Mouse (Mus musculus): ENCODE results near the gene Exog. TPM values are rescaled to one million over a fixed set of nuclear protein-coding genes. Genes with fewer than 3 reads are reported as not detected.

The Exog gene
- polyA plus RNA-seq, 1 experiment: not detected

DNA sequence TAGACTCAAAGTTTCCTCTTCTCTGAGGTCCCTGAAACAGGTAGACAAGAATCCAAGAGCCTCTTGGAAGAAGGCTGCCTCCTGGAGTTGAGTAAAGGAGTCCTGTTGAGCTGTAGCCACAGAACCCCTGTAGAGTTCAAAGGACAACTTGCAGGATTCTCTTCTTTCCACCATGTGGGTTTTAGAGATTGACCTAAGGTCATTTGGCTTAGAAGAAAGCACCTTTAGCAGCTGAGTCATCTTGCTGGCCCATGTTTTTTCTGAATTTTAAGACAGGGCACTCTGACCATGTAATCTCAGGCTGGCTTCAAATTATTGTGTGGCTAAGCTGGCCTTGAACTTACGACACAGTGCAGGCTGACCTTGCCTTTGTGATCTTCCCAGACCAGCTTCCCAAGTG is 28.3 kb downstream of the Exog start:
- H3K4me1 ChIP-seq (ENCODE audit: control insufficient read depth, insufficient read depth, low read length): peaks cover 3% of the 10 kb centered on the region; the same call in 1 of the 2 replicates
- 97% methylated on average over 1 of the region's 1 CpGs for WGBS
- no peak for TF ChIP-seq CTCF (IDR thresholded peaks at IDR 0.05; ENCODE audit: insufficient read depth, low read depth, low read length)
- no peak for TF ChIP-seq POLR2A (IDR thresholded peaks at IDR 0.05; ENCODE audit: insufficient read depth, low read depth, low read length)
- no peak overlapping the region for H3K4me3 ChIP-seq (ENCODE audit: insufficient read depth, low read depth, low read length)
- no peak overlapping the region for H3K27ac ChIP-seq (ENCODE audit: insufficient read depth, low read depth, low read length)

DNA sequence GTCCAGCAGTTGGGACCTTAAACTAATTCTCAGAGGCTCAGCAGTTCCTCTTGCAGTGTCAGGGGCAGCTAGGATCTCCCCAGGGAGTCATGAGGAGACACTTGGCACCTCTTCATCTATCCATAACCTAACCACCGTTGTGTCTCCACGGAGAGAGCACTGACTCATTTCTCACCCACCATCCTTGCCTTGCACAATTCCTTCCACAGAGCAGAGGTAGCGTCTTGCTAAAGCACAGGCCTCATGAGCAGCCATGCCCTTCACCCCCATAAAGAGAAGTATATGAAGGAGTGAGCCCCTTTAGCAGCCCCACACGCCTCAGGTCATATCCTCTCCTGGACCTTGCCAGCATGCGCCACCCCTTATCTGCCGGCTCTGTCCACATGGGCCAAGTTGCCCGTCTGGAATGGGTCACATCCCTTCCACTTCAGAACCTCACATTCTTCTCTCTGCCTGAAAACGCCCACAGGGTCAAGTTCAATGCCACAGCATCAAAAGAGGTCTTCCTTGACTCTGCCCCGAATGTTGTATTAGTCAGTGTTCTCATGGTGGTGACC is 28.9 kb downstream of the Exog start:
- 79% methylated on average over 9 of the region's 9 CpGs for WGBS
- Histone ChIP-seq H3K4me1 (ENCODE audit: control insufficient read depth, insufficient read depth, low read length) (peaks cover 3% of the 10 kb centered on the region; the same call in 1 of the 2 replicates), H3K27ac (ENCODE audit: insufficient read depth, low read depth, low read length) (no peak overlapping the region), H3K4me3 (ENCODE audit: insufficient read depth, low read depth, low read length) (no peak overlapping the region)
- TF ChIP-seq POLR2A (IDR thresholded peaks at IDR 0.05; ENCODE audit: insufficient read depth, low read depth, low read length): no peak
- no peak for TF ChIP-seq CTCF (IDR thresholded peaks at IDR 0.05; ENCODE audit: insufficient read depth, low read depth, low read length)

DNA sequence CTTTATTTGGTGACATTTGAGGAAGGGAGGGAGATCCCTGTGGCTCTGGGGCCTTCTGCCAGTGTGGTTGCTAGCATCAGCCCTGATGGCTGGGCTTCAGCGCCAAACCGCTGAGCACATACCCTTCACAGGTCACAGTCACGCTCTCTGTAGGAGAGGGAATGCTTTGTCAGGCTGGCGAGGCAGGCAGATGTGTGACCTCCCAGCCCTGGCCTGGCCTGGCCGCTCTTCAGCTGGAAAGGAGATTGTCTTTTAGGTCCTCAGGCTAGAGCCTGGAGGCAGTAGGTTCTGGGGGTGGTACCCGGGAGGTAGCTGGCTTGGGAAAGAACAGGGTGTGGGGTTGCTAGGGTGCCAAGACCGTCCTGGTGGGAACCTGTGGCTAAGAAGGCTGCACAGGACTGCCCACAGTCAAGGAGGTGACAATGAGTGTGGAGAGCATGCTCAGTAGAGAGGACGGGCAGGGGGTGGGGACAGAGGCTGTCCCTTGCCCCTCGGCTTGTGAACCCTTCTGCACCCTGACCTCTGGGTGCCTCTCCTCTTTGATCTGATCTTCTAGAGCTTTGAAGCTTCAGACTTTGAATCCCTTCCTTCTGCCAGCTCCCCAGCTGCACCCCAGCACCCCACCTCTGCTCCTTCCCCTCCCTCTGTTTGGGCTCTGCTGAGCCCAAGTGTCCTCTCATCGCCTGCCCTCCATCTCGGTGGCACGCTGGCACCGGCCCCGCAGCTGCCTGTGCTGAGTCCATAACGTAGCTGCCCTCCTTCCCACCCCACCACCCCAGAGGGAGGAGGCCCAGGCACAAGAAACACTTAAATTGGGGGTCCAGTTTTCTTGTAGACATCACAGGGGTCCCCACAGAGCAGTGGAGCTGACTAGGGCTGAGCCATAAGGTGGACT is 30.2 kb downstream of the Exog start:
- 82% methylated on average over 15 of the region's 15 CpGs for WGBS
- H3K4me1 ChIP-seq (ENCODE audit: control insufficient read depth, insufficient read depth, low read length): peaks cover 9% of the 10 kb centered on the region
- TF ChIP-seq POLR2A (IDR thresholded peaks at IDR 0.05; ENCODE audit: insufficient read depth, low read depth, low read length) (no peak), CTCF (IDR thresholded peaks at IDR 0.05; ENCODE audit: insufficient read depth, low read depth, low read length) (no peak)
- no peak overlapping the region for H3K4me3 ChIP-seq (ENCODE audit: insufficient read depth, low read depth, low read length)
- no peak overlapping the region for H3K27ac ChIP-seq (ENCODE audit: insufficient read depth, low read depth, low read length)

DNA sequence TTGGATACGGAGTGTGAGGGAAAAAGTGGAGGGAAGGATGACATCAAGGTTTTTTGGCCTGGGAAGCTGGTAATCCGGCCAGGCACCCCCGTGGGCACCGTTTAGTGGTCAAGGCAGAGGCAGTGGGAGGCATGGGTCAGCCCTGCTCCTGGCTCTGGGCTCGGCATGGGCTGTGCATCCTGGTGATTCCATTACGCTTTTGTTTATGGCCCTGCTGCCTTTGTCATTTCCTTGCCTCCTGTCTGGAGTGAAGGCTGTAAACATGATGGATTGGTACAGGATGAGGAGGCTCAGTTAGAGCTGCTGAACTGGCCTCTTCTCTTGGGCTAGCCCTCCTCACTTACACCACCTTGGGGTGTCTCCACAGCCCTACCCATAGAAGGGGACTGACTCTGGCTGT is 33.0 kb downstream of the Exog start:
- 72% methylated on average over 6 of the region's 6 CpGs for WGBS
- Histone ChIP-seq H3K27ac (ENCODE audit: insufficient read depth, low read depth, low read length) (no peak overlapping the region), H3K4me3 (ENCODE audit: insufficient read depth, low read depth, low read length) (no peak overlapping the region), H3K4me1 (ENCODE audit: control insufficient read depth, insufficient read depth, low read length) (peaks cover 9% of the 10 kb centered on the region)
- TF ChIP-seq CTCF (IDR thresholded peaks at IDR 0.05; ENCODE audit: insufficient read depth, low read depth, low read length) (no peak), POLR2A (IDR thresholded peaks at IDR 0.05; ENCODE audit: insufficient read depth, low read depth, low read length) (no peak)

DNA sequence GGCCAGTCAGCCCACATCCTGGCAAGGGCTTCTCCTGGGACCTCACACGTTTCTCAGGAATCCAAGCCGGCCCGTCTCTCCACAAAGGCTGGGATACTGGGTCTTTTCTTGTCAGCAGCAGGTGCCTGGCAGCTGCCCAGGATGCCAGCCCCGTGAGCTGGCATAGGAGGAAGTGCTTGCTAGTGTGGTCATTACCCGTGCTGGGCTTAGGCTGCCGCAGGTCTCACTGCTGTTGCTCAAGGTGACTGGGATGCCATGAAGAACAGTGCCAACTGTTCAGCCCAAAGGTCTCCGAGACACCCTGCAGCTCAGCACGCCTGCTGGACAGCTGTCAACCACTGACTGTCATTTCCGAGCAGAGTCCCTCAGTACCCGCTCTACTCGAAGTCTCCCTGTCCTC is 33.6 kb downstream of the Exog start:
- WGBS: 58% methylated on average over 11 of the region's 11 CpGs
- H3K4me3 ChIP-seq (ENCODE audit: insufficient read depth, low read depth, low read length): no peak overlapping the region
- H3K27ac ChIP-seq (ENCODE audit: insufficient read depth, low read depth, low read length): no peak overlapping the region
- H3K4me1 ChIP-seq (ENCODE audit: control insufficient read depth, insufficient read depth, low read length): peaks cover 9% of the 10 kb centered on the region
- TF ChIP-seq POLR2A (IDR thresholded peaks at IDR 0.05; ENCODE audit: insufficient read depth, low read depth, low read length): no peak
- no peak for TF ChIP-seq CTCF (IDR thresholded peaks at IDR 0.05; ENCODE audit: insufficient read depth, low read depth, low read length)

DNA sequence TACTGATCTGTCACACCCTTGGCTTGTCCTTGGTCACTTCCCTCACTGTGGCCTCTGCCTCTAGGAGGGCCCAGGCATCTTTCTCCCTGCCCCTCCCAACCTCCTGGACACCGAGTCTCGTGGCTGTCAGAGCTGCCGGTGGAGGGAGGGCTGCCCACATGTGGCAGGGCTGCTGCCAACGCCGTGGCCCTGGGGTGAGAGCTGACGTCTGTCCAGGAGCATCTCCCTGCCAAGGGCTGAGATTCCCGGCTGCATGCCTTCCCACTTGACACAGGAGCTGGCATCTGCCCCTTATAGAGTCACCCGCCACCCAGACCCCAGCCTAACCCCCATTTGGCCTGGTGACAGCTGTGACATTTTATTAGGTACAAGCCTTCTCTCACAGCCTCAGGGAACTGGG is 34.6 kb downstream of the Exog start:
- H3K27ac ChIP-seq (ENCODE audit: insufficient read depth, low read depth, low read length): no peak overlapping the region
- WGBS: 50% methylated on average over 8 of the region's 8 CpGs
- TF ChIP-seq CTCF (IDR thresholded peaks at IDR 0.05; ENCODE audit: insufficient read depth, low read depth, low read length) (no peak), POLR2A (IDR thresholded peaks at IDR 0.05; ENCODE audit: insufficient read depth, low read depth, low read length) (no peak)

DNA sequence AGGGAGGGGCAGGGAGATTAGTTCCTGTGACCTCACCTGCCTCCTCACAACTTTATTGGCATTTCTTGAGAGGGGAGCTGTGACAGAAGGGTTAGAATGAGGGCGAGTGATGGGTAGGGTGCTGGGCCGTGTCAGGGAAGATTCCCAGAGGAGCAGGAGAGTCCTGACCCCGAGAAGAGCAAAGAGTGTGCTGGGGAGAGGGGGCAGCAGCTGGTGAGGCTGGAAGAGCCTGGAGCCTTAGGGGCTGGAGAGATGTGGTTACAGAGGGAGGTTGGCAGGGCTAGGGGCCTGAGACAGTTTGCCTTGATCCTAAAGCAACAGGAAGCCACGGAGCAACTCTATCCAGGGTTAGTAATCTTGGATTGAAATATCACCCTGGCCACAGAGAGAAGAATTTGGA is 36.9 kb downstream of the Exog start:
- H3K4me1 ChIP-seq (ENCODE audit: control insufficient read depth, insufficient read depth, low read length): peaks cover 11% of the 10 kb centered on the region
- TF ChIP-seq CTCF (IDR thresholded peaks at IDR 0.05; ENCODE audit: insufficient read depth, low read depth, low read length) (no peak), POLR2A (IDR thresholded peaks at IDR 0.05; ENCODE audit: insufficient read depth, low read depth, low read length) (no peak)
- H3K4me3 ChIP-seq (ENCODE audit: insufficient read depth, low read depth, low read length): no peak overlapping the region
- H3K27ac ChIP-seq (ENCODE audit: insufficient read depth, low read depth, low read length): no peak overlapping the region
- WGBS: 95% methylated on average over 4 of the region's 4 CpGs

More for the DNA sequence above, 34.6 kb downstream of the Exog start:
- Histone ChIP-seq H3K4me3 (ENCODE audit: insufficient read depth, low read depth, low read length) (no peak overlapping the region), H3K4me1 (ENCODE audit: control insufficient read depth, insufficient read depth, low read length) (peaks cover 14% of the 10 kb centered on the region)

DNA sequence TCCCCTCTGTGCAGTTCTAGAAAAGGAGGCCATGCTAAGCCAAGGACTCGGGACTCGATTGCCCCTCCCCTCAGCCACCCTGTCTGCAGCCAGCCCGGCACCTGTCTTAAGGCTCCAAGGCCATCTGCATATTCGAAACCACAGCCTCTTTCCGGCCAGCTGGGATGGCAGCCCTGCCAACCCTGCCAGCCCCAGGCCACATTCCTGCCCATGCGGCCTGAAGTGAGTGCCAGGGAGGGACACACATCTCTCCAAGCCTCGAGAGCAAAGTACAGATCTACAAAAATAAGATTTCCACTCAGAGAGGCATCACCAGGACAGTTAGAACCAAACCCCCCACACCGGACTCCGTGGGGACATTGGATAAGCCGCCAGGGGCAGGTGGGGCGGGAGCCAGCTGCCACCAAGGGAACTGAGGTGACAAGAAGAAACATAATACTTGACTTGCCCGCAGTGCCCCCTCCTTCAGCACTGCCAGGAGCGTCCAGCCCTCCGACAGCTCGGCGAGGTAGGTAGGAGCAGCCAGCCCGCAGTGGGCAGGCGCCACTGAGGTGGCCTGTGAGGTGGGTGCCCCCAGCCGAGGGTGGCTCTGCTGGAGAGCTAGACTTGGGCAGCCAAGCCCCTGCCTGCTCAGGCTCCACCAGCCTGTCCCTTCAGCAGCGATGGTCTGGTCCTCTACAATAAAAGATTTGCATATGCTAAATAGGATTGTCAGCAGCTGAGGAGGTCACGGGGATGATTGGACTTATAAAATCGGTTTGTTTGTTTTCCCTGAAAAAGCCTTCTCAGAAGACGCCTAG is 39.0 kb downstream of the Exog start:
- peaks cover 11% of the 10 kb centered on the region for H3K4me1 ChIP-seq (ENCODE audit: control insufficient read depth, insufficient read depth, low read length)
- WGBS: 64% methylated on average over 23 of the region's 23 CpGs
- TF ChIP-seq POLR2A (IDR thresholded peaks at IDR 0.05; ENCODE audit: insufficient read depth, low read depth, low read length): no peak
- no peak for TF ChIP-seq CTCF (IDR thresholded peaks at IDR 0.05; ENCODE audit: insufficient read depth, low read depth, low read length)
- H3K4me3 ChIP-seq (ENCODE audit: insufficient read depth, low read depth, low read length): no peak overlapping the region
- H3K27ac ChIP-seq (ENCODE audit: insufficient read depth, low read depth, low read length): no peak overlapping the region
